Mouse (Mus musculus) common myeloid progenitor, adult 5-6 weeks (primary cell): Measurements from ENCODE around the gene Mief2. TPM values are rescaled to one million over a fixed set of nuclear protein-coding genes. Genes with fewer than 3 reads are reported as not detected.

ENCODE experiments used
- ATAC-seq: replicated peaks from 2 replicates; pipeline ENCODE4 v1.8.0; 2016; ENCODE audit warnings: low read depth, mild to moderate bottlenecking, moderate TSS enrichment, inconsistent platforms; ENCODE audit not compliant: poor library complexity, severe bottlenecking
- total RNA-seq: library from RNA; stranded (forward); fragments of 200-1000, 187-1606 nt; gene quantifications from 2 replicates; pipeline ENCODE4 v1.2.3, GENCODE M21; 2017

Gene Mief2
- total RNA-seq, 1 experiment from 2014 or later: 3.5 TPM

GRCm38 (mm10) chr11:60776107-60776828 is 48.1 kb downstream of the Mief2 start:
- no peak for ATAC-seq

- ATAC-seq: peak; percentile 89
These were observed 48.9 kb downstream of the Mief2 start, which contains the start of the genes Top3a and Smcr8 for GRCm38 (mm10) chr11:60776829-60777740. TSS of gene Top3a (minus strand) at chr11:60777365. TSS of gene Smcr8 (plus strand) at chr11:60777524.

GRCm38 (mm10) chr11:60777801-60778370 is 49.7 kb downstream of the Mief2 start:
- no peak for ATAC-seq

GRCm38 (mm10) chr11:60779673-60780189 is 51.5 kb downstream of the Mief2 start:
- no peak for ATAC-seq

Other genes starting within 250 kb of the Mief2 start
- gene Alkbh5, start 192.0 kb upstream of the Mief2 start, total RNA-seq: 30.4 and 31.4 TPM in 2 replicates
- 7.1 and 10.4 TPM in 2 replicates for gene Llgl1, start 28.7 kb upstream of the Mief2 start, total RNA-seq
- gene Flii, start 1.1 kb upstream of the Mief2 start, total RNA-seq: 83.6 and 129 TPM in 2 replicates
- gene Top3a, start 49.0 kb downstream of the Mief2 start, total RNA-seq: 19.3 and 29.9 TPM in 2 replicates
- 15.3 and 21.3 TPM in 2 replicates for gene Smcr8, start 49.1 kb downstream of the Mief2 start, total RNA-seq
- gene Shmt1, start 83.3 kb downstream of the Mief2 start, total RNA-seq: 71.9 and 77.1 TPM in 2 replicates
- 10.7 and 14.1 TPM in 2 replicates for gene Dhrs7b, start 102.2 kb downstream of the Mief2 start, total RNA-seq
- gene Tmem11, start 150.9 kb downstream of the Mief2 start, total RNA-seq: 82.0 and 86.5 TPM in 2 replicates
- gene Natd1, start 186.4 kb downstream of the Mief2 start, total RNA-seq: 1.4 and 1.7 TPM in 2 replicates
- 18.3 and 21.3 TPM in 2 replicates for gene Map2k3, start 203.6 kb downstream of the Mief2 start, total RNA-seq